Mouse (Mus musculus) lung, embryonic 16.5 days (tissue): ENCODE results near the gene Emp1. TPM values are rescaled to one million over a fixed set of nuclear protein-coding genes. Genes with fewer than 3 reads are reported as not detected.
A peak's percentile ranks its signal among the peaks of the same experiment; 100 is the strongest.

ENCODE experiments used
- ATAC-seq: fragments of 200-750 bp; cut with Nextera tagmentation; 2 replicates; pipeline ENCODE4 v1.8.0; 2017; ENCODE audit warnings: low read depth, mild to moderate bottlenecking, moderate library complexity
- H3K27ac ChIP-seq: fragments of 300-500 bp; sonication (generic); 2 replicates; pipeline ENCODE4 v1.5.1; 2014; ENCODE audit warnings: mild to moderate bottlenecking, control low read depth, low read length
- H3K27me3 ChIP-seq: fragments of 300-500 bp; sonication (generic); 2 replicates; pipeline ENCODE4 v1.6.1; 2014; ENCODE audit warnings: low read depth, low read length, mixed read lengths; ENCODE audit not compliant: control insufficient read depth, insufficient read depth
- H3K36me3 ChIP-seq: fragments of 300-500 bp; sonication (generic); 2 replicates; pipeline ENCODE4 v1.6.1; 2014; ENCODE audit warnings: low read length; ENCODE audit not compliant: control insufficient read depth, insufficient read depth
- H3K4me1 ChIP-seq: fragments of 300-500 bp; sonication (generic); replicated peaks from 2 replicates; pipeline ENCODE4 v1.6.1; 2014; ENCODE audit warnings: low read length, mixed read lengths; ENCODE audit not compliant: control insufficient read depth, insufficient read depth
- H3K4me2 ChIP-seq: fragments of 300-500 bp; sonication (generic); 2 replicates; pipeline ENCODE4 v1.6.1; 2014; ENCODE audit warnings: low read depth, low read length, control low read depth
- H3K4me3 ChIP-seq: fragments of 300-500 bp; sonication (generic); 2 replicates; pipeline ENCODE4 v1.5.1; 2014; ENCODE audit warnings: mild to moderate bottlenecking, low read length, control low read depth
- H3K9ac ChIP-seq: fragments of 300-500 bp; sonication (generic); 2 replicates; pipeline ENCODE4 v1.6.1; 2014; ENCODE audit warnings: low read length, control low read depth
- H3K9me3 ChIP-seq: fragments of 300-500 bp; sonication (generic); 2 replicates; pipeline ENCODE4 v1.6.1; 2016; ENCODE audit warnings: low read length; ENCODE audit not compliant: control insufficient read depth
- WGBS: fragments of 180-500 bp; shearing (Covaris S2); extraction: QIAGEN DNeasy Blood & Tissue Kit; methylation state at CpG from one replicate; pipeline ENCODE4 v1.1.7; 2014; 5-methylcytosine and 5-hydroxymethylcytosine counted together
- polyA plus RNA-seq: library from polyadenylated mRNA; unstranded; fragments of >200 nt; fragmentation: Nextera tagmentation; extraction: Ambion mirVana; gene quantifications from 2 replicates; pipeline ENCODE4 v1.2.1, GENCODE M21; 2015

The Emp1 gene
- polyA plus RNA-seq = 114 TPM in 2 replicates

GRCm38 (mm10) chr6:135362459-135363159 is at the start of gene Emp1:
Gene Emp1 (plus strand): TSS chr6:135362545.
- no peaks in the 10 kb centered on the region for H3K27me3 ChIP-seq
- peak within 1 kb of the TSS; percentile 87 for H3K27ac ChIP-seq
- peak within 1 kb of the TSS; percentile 48 for H3K4me3 ChIP-seq
- ATAC-seq = peak; percentile 31
- peaks cover 6% of the 10 kb centered on the region for H3K36me3 ChIP-seq
- peak within 1 kb of the TSS; percentile 70 for H3K9ac ChIP-seq
- peaks cover 53% of the 10 kb centered on the region for H3K4me1 ChIP-seq
- H3K9me3 ChIP-seq = no peaks in the 10 kb centered on the region
- WGBS = 5% methylated on average over 13 of the region's 13 CpGs
- H3K4me2 ChIP-seq = peak within 1 kb of the TSS; percentile 52

GRCm38 (mm10) chr6:135313981-135314380 is 48.4 kb upstream of the Emp1 start:
- H3K27ac ChIP-seq = no peak overlapping the region
- no peak for ATAC-seq
- no peaks in the 10 kb centered on the region for H3K27me3 ChIP-seq
- H3K9ac ChIP-seq = no peak overlapping the region
- H3K36me3 ChIP-seq = no peaks in the 10 kb centered on the region
- H3K9me3 ChIP-seq = peaks cover 3% of the 10 kb centered on the region; the same call in 1 of the 2 replicates
- peaks cover 16% of the 10 kb centered on the region for H3K4me1 ChIP-seq
- WGBS = 50% methylated on average over 9 of the region's 9 CpGs
- no peak overlapping the region for H3K4me2 ChIP-seq
- no peak overlapping the region for H3K4me3 ChIP-seq

- Histone ChIP-seq H3K9ac (no peak overlapping the region), H3K4me1 (peaks cover 16% of the 10 kb centered on the region), H3K27ac (peak overlapping the region; percentile 58), H3K4me3 (no peak overlapping the region), H3K27me3 (no peaks in the 10 kb centered on the region), H3K36me3 (no peaks in the 10 kb centered on the region), H3K9me3 (no peaks in the 10 kb centered on the region), H3K4me2 (no peak overlapping the region)
- WGBS = 52% methylated on average over 2 of the region's 2 CpGs
- ATAC-seq = peak; percentile 69
These were observed 46.2 kb upstream of the Emp1 start for GRCm38 (mm10) chr6:135316141-135316540.

GRCm38 (mm10) chr6:135319431-135319933 is 42.9 kb upstream of the Emp1 start:
- H3K27me3 ChIP-seq = no peaks in the 10 kb centered on the region
- no peak overlapping the region for H3K27ac ChIP-seq
- H3K9ac ChIP-seq = no peak overlapping the region
- no peak overlapping the region for H3K4me2 ChIP-seq
- no peaks in the 10 kb centered on the region for H3K36me3 ChIP-seq
- peaks cover 26% of the 10 kb centered on the region for H3K4me1 ChIP-seq
- no peaks in the 10 kb centered on the region for H3K9me3 ChIP-seq
- H3K4me3 ChIP-seq = no peak overlapping the region
- no peak for ATAC-seq
- WGBS = 61% methylated on average over 5 of the region's 5 CpGs

- Histone ChIP-seq H3K4me3 (peak overlapping the region; percentile 15; the same call in 1 of the 2 replicates), H3K9me3 (no peaks in the 10 kb centered on the region), H3K9ac (peak overlapping the region; percentile 21; the same call in 1 of the 2 replicates), H3K27ac (peak overlapping the region; percentile 95), H3K4me2 (peak overlapping the region; percentile 43), H3K4me1 (peaks cover 34% of the 10 kb centered on the region), H3K36me3 (no peaks in the 10 kb centered on the region), H3K27me3 (no peaks in the 10 kb centered on the region)
- ATAC-seq = peak; percentile 49
- 52% methylated on average over 7 of the region's 7 CpGs for WGBS
These were observed 39.6 kb upstream of the Emp1 start for GRCm38 (mm10) chr6:135322749-135323148.

- Histone ChIP-seq H3K4me1 (peaks cover 34% of the 10 kb centered on the region), H3K4me3 (peak overlapping the region; percentile 15; the same call in 1 of the 2 replicates)
- 23% methylated on average over 16 of the region's 16 CpGs for WGBS
These were observed 38.9 kb upstream of the Emp1 start for GRCm38 (mm10) chr6:135323311-135323982.

GRCm38 (mm10) chr6:135324111-135324510 is 38.2 kb upstream of the Emp1 start:
- H3K4me3 ChIP-seq = no peak overlapping the region
- H3K4me1 ChIP-seq = peaks cover 34% of the 10 kb centered on the region
- no peak for ATAC-seq
- H3K27ac ChIP-seq = peak overlapping the region; percentile 72; the same call in 1 of the 2 replicates
- H3K9me3 ChIP-seq = no peaks in the 10 kb centered on the region
- no peaks in the 10 kb centered on the region for H3K27me3 ChIP-seq
- 45% methylated on average over 3 of the region's 3 CpGs for WGBS
- H3K36me3 ChIP-seq = no peaks in the 10 kb centered on the region
- no peak overlapping the region for H3K9ac ChIP-seq
- H3K4me2 ChIP-seq = no peak overlapping the region

More at GRCm38 (mm10) chr6:135323311-135323982, 38.9 kb upstream of the Emp1 start:
- no peaks in the 10 kb centered on the region for H3K36me3 ChIP-seq
- peak overlapping the region; percentile 95 for H3K27ac ChIP-seq
- no peaks in the 10 kb centered on the region for H3K27me3 ChIP-seq
- H3K4me2 ChIP-seq = peak overlapping the region; percentile 43
- ATAC-seq = peak; percentile 96
- peak overlapping the region; percentile 21; the same call in 1 of the 2 replicates for H3K9ac ChIP-seq
- H3K9me3 ChIP-seq = no peaks in the 10 kb centered on the region

GRCm38 (mm10) chr6:135324686-135325300 is 37.6 kb upstream of the Emp1 start:
- H3K36me3 ChIP-seq = no peaks in the 10 kb centered on the region
- H3K27me3 ChIP-seq = no peaks in the 10 kb centered on the region
- no peaks in the 10 kb centered on the region for H3K9me3 ChIP-seq
- no peak overlapping the region for H3K4me3 ChIP-seq
- WGBS = 44% methylated on average over 9 of the region's 9 CpGs
- H3K4me2 ChIP-seq = no peak overlapping the region
- peaks cover 34% of the 10 kb centered on the region for H3K4me1 ChIP-seq
- no peak for ATAC-seq
- peak overlapping the region; percentile 72 for H3K27ac ChIP-seq
- H3K9ac ChIP-seq = 0 out of 2 replicates have a peak overlapping the region, but pooled peaks have one; percentile 11

GRCm38 (mm10) chr6:135326847-135327246 is 35.5 kb upstream of the Emp1 start:
- WGBS = 85% methylated on average over 7 of the region's 7 CpGs

More at GRCm38 (mm10) chr6:135326847-135327246, 35.5 kb upstream of the Emp1 start:
- Histone ChIP-seq H3K36me3 (no peaks in the 10 kb centered on the region), H3K9ac (no peak overlapping the region), H3K4me3 (no peak overlapping the region), H3K9me3 (no peaks in the 10 kb centered on the region), H3K4me2 (no peak overlapping the region), H3K27ac (no peak overlapping the region), H3K27me3 (no peaks in the 10 kb centered on the region), H3K4me1 (peaks cover 34% of the 10 kb centered on the region)
- no peak for ATAC-seq
